Comparison of ENCODE assay signal across 19 mouse cellular contexts in the genomic region with DNA sequence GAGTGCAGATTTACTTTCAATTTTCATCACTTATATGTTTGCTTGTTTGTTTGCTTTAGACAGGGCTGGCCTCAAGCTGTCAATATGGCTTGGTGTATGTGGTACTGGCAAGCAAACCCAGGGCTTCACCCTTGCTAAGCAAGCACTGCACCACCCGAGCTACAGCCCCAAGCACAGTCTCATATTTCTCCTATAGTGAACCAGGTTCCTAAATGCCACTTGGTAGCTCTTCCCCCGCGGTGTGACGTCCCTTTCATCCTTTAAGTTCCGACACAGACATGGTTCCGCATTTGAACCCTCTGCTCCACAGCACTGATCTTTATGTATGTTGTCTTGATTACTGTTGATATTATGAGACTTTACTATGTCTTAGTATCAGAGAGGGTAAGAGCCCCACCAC.
"Had no signal": no experiment of that assay in that cellular context is flagged by ENCODE, and none has a peak within 500 bp of the region (broad histone marks: within the 10 kb centered on the region; RNA-seq: fewer than 3 reads in every experiment).

No protein-coding gene starts in this region.

- H3K9ac ChIP-seq: limb, embryonic 13.5 days; liver, embryonic 12.5 days; liver, embryonic 15.5 days; lung, embryonic 15.5 days; midbrain, embryonic 13.5 days had no signal

- H3K4me1 ChIP-seq: liver, embryonic 12.5 days; liver, embryonic 15.5 days; megakaryocyte, embryonic 14.5 days; midbrain, embryonic 10.5 days; midbrain, embryonic 13.5 days had no signal

- ATAC-seq: liver, embryonic 12.5 days; midbrain, embryonic 13.5 days had no signal

- H3K27me3 ChIP-seq: limb, embryonic 13.5 days; lung, embryonic 15.5 days; midbrain, embryonic 13.5 days had no signal

- H3K9me3 ChIP-seq: limb, embryonic 10.5 days; limb, embryonic 13.5 days; liver, embryonic 12.5 days; liver, embryonic 15.5 days; lung, embryonic 15.5 days; midbrain, embryonic 10.5 days; midbrain, embryonic 13.5 days had no signal

- H3K27ac ChIP-seq: kidney, postnatal 0 days; layer of hippocampus, adult 2 months; limb, embryonic 10.5 days; limb, embryonic 13.5 days; liver, embryonic 12.5 days; liver, embryonic 15.5 days; lung, embryonic 15.5 days; midbrain, embryonic 10.5 days; midbrain, embryonic 13.5 days; stomach, postnatal 0 days had no signal

- H3K4me3 ChIP-seq: layer of hippocampus, adult 2 months; limb, embryonic 10.5 days; limb, embryonic 13.5 days; liver, embryonic 12.5 days; liver, embryonic 15.5 days; lung, embryonic 15.5 days; megakaryocyte, embryonic 14.5 days; midbrain, embryonic 10.5 days; midbrain, embryonic 13.5 days had no signal

- H3K36me3 ChIP-seq: limb, embryonic 10.5 days; limb, embryonic 13.5 days; liver, embryonic 12.5 days; liver, embryonic 15.5 days; lung, embryonic 15.5 days; midbrain, embryonic 10.5 days; midbrain, embryonic 13.5 days had no signal

- DNase-seq: kidney, adult 2 months; layer of hippocampus, adult 9-11 months; lung, adult 18-20 months; lung, postnatal 10 days; retina, postnatal 1 day; right cerebral cortex, postnatal 25 days; thymus, adult 2 months; thymus, postnatal 25 days had no signal

- H3K4me2 ChIP-seq: limb, embryonic 13.5 days; liver, embryonic 12.5 days; liver, embryonic 15.5 days; lung, embryonic 15.5 days; midbrain, embryonic 13.5 days had no signal
